Mouse (Mus musculus) mature B cell (primary cell): ENCODE measurements around the gene Tmem201.

Source experiments
- in situ Hi-C: fragments of 300-500 bp; cut with MboI; formaldehyde crosslinking; loops from 2 replicates; pipeline ENCODE4 v1.14.3; 2019

Gene Tmem201

DNA sequence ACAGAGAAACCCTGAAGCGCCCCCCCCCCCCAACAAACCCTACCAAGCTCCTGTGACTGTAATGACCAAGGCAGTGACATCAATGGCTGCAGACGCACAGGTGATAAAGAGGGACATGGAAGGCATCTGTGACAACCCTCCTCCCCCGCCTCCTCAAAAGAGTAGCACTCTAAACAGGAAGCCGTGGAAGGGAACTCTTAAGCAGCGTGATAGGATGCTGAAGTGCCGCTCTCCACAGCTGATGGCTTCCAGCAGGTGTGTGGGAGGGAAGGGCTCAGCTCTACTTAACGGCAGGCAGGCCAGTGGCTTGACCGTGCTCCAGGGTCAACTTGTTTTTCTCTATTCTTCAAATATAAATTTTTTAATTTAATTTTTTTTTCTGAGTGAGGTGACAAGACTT, 16.7 kb downstream of the Tmem201 start:
- in situ Hi-C loops, result no loop called here

DNA sequence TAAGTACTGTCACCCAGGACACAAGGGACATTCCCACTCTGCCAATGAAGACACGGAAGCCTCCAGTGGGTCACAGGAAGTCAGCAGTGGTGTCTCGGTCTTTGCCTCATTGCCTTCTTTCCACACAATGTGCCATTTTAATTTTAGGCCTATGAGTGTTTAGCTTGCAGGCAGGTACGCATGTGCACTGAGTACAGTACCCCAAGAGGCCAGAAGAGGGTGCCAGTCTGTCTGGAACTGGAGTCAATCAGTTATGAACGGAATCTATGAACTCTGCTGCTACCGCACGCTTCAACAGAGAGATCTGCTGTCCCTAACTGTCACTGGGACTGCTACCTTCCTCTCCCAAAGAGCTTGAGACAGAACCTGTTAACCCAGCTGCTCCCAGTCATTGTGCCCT, 18.2 kb downstream of the Tmem201 start:
- in situ Hi-C loops, result no loop called here

DNA sequence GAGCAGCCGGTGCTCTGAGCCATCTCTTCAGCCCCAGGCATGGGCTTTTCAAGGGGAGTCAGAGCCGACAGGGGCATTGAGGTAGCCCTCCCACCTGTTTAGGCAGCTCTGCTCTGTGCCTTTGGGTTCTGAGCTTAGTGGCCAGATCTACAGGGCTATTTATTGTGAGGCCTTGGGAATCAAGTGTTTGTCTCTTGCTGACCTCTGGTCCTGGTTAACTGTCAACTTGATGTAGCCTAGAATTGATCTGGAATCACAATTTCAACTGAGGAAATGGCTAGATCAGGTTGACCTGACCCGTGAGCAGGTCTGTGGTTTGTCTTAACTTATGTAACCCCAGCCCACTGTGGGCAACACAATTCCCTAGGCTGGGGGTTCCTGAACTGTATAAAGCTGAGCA, 23.3 kb downstream of the Tmem201 start:
- in situ Hi-C loops, result loop anchor here (5.0 kb wide), 1 partner anchor 62 kb away; no protein-coding TSS in a partner anchor

DNA sequence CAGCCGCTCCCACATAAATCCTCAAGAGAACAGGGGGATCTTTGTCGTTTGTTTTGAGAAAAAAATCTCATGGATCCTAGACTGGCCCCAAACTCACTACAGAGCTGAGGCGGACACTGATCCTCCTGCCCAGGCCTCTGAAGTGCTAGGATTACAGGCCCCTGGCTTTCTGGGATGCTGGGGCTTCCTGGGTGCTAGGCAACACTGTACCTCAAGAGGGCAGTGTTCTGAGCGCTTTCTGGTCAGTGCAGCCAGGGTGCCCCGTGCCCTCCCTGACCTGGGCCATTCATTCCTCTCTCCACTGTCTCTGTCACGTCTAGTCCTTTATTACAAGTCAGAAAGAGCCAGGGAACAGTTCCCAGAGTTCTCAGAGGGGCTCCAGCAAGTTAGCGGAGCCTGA, 25.9 kb downstream of the Tmem201 start:
- in situ Hi-C loops, result loop anchor here (5.0 kb wide), 1 partner anchor 60 kb away; no protein-coding TSS in a partner anchor

DNA sequence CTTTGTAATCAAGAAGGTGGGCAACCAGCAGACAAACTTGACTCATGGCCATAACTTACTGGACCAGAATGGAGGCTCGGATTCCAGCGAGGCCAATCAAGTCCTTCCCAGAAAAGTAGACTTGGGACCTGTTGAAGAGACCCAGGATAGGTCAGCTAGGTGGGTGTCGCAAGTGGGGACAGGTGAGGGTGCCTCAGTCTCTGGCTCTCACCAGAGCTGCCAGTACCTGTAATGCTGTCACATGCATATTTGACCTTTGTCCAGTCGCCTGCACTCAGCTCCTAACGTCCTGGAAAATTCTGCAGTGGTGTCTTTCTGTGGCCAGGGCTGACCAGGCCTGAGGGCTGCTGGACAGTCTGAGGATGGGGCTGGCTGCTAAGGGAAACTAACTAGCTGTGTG, 26.4 kb downstream of the Tmem201 start:
- in situ Hi-C loops, result loop anchor here (5.0 kb wide), 1 partner anchor 59 kb away; no protein-coding TSS in a partner anchor

DNA sequence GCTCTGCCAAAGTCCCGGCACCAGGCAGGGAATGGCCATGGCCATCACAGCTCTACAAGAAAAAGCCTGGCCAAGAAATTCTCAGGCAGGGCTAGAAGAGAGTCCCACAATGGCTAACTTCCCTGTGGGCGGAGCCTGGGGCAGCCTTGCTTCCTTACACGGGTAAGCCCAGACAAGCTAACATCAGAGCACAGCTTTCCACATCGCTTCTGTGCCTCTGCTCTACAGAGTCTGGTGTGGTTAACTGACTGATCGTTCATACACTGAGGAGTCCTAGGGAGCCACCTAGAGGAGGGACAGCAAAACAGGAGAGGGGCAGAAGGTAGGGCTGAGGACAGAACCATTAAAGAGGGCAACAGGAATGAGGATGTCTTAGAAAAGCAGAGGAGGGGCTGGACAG, 27.3 kb downstream of the Tmem201 start:
- in situ Hi-C loops, result loop anchor here (5.0 kb wide), 1 partner anchor 58 kb away; no protein-coding TSS in a partner anchor

DNA sequence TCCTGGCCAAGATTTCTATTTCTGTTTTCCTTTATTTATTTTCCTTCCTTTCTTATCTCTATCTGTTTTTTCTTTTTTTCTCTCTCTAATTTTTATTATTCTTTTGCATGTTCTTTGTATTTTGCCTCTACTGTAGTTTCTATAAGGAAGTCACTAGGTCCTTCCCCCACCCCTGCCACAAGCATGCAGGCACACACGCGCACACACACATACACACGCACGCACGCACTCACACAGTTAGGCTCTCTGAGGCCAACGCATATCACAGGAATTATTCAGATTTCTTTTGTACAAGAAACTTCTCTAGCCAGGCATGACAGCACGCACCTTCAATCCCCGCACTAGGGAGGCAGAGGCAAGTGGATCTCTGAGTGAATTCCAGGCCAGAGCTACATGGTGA, 31.9 kb downstream of the Tmem201 start:
- in situ Hi-C loops, result no loop called here

DNA sequence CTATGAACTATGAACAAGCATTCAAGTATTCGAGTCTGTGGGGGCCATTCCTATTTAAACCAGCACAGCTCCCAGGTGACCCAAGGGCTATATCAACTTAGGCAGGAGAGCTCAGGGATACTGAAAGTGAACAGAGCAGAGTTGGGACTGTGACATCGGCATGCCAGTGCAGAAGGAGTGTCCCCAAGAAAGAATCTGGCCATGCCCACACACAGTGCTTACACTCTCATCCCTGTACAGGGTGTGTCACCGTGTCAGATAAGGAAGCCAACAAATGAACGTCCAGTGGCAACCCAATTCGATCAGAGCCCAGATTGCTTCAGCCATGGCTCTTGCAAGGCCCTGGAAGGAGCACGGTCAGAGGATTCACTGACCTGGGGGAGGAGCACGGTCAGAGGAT, 32.5 kb downstream of the Tmem201 start:
- in situ Hi-C loops, result no loop called here

DNA sequence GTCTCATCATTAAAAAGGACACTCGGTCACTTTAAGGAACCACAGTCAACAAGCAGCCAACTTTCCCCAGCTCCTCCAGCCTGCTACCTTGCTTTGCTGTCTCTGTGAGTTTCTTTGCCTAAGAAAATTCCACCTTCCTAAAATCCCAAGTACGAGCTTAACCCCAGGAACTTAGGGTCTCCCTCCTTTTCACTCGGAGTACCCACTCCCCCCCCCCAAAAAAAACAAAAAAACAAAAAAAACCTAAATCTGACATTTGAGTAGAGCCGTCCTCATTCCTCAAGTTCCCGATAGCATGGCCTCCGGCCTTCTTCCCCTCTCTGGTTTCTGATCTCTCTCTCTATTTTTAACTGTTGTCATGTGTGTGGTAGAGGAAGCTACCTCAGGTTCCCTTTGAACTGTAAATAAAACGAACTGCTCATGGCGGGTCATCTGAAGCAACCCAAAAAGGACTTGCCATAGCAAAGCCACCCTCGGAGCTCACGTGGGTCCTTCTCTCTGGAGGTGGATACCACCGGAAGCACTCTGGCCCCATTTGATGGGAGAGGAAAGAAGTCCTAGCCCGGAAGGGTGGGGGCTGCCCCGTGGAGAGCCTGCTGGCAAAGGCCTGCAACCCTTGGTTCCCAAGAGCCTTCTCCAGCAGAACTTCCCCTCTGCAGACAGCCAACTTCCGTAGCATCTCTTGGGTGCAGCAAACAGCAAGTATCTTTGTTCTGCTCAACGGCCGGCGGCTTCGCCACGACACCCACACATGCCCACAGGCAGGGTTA, 35.4 kb downstream of the Tmem201 start, which contains the start of gene Pik3cd:
Gene Pik3cd, minus strand, starts transcription at position 362 of the 770 bp plus-strand sequence.
- in situ Hi-C loops, result no loop called here

DNA sequence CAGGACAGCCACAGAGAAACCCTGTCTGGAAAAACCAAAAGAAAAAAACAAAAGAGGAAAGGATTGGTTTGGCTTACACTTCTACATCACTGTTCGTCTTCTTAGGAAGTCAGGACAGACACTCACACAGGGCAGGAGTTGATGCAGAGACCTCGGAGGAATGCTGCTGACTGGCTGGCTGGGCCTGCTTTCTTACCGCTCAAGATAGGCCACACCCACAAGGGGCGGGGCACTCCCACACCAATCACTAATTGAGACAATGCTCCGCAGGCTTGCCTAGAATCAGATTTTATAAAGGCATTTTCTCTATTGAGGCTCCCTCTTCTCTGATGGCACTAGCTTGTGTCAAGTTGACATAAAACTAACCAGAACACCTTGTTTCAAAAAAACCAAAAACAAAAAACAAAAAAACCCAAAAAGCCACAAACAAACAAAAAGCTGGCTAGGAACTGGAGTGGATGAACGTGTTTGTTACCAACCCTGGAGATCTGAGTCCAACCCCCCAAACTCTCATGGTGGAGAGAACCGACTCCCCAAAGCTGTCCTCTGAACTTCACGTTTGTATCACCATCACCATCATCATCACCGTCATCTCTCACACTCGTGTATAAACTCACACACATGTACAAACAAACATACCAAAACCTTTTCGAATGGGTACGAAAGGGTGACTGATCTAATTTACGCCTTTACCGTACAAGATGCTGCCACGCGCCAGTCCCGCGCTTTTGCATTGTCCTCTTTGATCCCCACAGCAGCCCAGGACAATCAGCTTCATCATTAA, 36.2 kb downstream of the Tmem201 start:
- in situ Hi-C loops, result no loop called here

DNA sequence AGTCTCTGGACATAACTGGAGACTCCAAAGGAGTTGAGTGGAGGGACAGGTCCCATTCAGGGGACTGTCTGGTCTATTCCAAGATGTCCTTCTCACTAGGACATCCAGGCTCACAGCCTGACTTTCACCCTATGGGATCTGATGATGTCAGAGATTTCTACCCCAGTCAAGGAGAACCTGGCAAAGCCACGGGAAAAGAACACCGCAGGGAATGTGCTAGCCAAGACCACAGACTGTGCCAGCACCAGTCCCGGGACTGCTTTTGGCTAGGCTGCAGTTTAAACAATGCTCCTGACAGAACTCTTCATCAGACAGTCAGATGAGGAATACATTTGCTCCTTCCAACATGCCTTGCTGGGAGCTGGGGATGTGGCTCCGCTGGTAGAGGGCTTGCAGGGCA, 37.9 kb downstream of the Tmem201 start:
- in situ Hi-C loops, result no loop called here

DNA sequence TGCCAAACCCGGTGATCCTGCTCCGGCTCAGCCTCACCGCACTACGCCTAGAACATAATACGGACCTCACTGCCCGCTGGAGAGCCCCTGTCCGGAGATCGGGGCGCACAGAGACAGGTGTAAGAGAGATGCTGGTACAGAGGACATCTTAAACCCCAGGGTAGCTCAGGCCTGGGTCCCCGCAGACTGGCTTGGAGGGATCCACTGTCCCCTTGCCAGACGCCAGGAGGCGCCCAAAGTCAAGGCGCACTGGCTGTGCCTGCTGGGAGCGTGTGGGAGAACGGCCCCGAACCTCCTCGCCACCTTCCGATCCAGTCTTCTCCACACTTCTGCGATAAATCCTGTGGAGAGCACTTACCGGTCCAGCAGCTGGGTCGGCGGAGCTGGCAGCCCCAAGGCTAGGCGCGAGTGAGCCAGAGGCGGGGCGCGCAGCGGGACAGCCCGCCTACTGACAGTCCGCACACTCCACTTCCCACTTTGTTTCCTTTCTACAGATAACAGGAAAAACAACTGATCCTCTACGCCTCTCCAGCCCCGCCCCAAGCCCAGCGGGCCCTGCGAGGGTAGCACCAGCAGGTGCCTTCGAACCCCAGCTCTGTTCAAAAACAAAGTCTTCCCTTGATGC, 39.5 kb downstream of the Tmem201 start:
- in situ Hi-C loops, result no loop called here

DNA sequence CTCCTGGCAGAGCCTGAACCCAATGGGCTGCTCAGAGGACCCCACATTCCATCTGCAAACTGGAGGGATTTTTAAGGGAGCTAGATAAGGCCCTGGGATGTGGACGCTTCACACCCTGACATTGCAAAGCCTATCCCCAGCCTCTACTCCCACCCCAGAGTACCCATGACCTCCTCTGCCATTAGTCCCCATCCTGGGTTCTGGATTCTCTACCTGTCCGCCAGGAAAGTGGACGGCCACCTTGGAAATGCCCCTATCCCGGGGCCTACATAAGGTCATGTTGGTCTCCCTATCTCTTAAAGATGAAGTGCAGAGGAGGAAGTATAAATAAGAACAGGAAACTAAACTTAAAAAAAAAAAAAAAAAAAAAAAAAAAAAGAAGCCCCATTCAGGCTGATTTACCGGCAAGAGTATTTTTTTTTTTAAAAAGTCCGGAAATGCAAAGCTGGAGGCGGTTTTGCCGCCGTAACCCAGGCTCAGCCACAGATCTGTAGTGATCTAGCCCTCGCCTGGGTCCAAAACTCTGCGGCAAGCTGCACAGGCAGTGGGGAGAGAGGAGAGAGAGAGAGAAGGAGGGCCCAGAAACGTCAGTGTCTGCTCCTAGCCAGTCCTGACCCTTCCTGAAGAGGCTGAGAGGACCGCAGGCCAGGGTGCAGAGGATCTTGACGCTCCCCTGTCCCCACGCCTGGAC, 40.2 kb downstream of the Tmem201 start:
- in situ Hi-C loops, result no loop called here

DNA sequence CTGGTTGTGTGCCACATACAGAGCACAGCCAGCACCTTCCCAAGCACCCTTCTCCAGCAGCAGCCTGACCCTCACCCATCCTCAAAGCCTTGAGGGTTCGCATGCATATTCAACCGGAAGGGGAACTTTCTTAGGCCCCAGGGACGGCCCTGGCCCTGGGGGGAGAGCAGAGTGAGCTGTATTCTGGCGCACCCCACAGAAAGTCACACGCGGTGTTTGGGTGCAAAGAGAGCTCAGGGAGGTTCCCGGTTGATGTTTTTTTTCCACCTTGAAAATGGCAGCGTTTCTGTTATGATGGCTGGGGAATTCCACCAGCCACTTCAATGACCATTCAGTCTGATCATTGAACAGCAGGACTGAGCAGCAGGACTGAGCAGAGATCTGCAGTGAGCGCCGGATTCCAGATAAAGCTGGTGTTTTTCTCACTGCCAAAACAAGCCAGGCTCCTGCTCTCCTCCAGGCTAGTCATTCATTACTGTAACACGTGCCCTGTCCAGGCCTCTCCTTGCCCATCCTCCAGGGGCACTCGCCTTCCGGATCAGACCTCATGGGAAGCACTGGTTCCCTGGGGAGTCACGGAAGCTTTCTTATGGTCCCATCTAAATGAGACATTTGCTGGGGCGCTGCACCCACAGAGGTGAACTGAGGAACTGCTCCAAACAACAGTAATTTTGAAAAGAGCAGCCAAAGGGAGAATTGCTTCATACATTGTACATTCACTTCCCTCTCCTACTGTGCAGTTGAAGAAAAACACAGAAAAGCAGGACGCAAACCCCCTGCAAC, 41.5 kb downstream of the Tmem201 start:
- in situ Hi-C loops, result no loop called here

DNA sequence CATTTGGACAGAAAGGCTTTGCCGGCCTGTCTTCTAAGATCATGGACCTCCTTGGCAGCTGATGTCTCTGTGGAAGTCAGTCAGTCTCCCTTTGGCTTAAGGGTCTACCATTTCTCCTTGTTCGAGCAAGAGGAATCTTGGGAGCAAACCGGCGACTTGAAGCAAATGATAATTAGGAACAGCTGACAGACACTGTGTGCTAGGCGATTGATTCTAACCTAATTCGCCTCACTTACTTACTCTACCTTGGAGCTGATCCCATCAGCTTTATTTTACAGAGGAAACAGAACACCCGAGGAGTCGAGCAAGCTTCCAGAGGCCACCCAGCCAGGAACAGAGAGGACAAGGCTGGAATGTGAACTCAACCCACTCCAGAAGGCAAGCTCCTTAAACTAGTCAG, 46.5 kb downstream of the Tmem201 start:
- in situ Hi-C loops, result no loop called here

DNA sequence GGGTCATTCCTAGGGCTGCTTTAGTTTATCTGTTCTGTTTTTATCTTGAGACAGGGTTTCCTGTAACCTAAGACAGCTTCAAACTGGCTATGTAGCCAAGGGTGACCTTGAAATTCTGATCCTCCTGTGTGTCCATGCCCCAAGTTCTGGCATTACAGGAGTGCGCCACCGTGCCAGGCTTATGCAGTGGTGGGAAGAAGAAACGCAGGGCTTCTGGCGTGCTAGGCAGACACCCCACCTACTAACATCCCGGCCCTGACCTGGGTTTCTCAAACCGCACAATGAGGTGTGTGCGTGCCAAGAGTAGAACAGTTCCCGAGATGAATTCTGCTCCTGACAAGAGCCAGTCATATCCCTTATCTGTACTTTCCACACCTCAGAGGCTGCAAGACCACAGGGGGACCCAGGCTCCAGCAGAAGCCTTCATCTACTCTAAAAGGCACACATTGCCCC, 47.0 kb downstream of the Tmem201 start:
- in situ Hi-C loops, result no loop called here

DNA sequence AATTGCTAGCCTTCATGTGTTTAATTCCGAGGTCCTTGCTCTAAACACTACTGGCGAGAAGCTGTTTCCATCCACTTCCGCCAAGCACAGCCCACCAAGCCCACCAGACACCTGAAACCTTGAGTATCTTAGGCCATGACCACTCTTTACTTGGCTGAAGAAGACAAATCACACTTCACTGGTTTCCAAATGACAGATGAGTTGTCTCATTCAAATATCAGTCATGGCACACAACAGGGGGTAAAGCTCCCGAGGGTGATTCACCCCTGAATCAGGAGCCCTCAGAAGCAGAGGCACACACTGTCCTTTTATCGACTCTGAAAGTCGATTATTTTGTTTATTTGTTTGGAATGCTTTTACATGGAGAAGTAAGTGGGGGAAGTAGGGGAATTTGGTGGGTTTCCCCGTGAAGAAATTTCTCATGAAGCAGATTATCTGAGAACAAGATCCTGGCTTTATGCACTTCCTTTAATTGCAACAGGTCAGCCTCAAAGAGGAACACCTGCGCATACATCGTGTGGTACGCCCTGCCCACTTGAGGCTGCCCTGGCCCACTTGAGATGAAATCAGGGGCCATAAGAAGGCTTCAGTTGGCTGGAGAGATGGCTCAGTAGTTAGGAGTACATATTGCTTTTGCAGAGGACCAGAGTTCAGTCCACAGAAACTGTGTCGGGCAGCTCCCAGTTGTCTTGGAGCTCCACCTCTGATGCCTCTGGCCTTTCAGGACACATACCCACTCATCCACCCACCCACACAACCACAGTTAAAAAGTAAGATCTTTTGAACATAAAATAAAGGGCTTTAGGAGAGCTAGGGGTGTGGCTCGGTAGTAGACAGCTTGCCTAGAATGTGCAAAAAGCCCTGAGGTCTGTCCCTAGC, 47.8 kb downstream of the Tmem201 start:
- in situ Hi-C loops, result no loop called here

DNA sequence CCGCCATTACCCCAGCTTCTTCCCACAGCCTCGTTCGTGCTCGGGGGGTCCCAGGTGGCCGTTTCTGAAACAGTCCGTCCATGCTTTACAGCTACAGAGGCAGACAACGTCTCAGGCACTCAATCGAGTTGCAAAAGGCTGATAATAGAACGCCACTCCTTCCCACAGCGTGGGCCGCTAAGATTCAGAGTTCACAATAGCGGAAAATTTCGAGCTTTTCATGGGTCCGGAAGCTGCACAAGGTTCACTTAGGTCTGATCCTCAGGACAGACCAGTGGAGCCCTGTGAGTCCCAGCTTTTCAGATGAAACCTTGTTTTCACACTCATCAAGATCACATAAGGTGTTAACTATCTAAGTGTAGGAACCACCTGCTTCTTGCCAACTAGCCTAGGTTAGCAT, 49.0 kb downstream of the Tmem201 start:
- in situ Hi-C loops, result no loop called here

DNA sequence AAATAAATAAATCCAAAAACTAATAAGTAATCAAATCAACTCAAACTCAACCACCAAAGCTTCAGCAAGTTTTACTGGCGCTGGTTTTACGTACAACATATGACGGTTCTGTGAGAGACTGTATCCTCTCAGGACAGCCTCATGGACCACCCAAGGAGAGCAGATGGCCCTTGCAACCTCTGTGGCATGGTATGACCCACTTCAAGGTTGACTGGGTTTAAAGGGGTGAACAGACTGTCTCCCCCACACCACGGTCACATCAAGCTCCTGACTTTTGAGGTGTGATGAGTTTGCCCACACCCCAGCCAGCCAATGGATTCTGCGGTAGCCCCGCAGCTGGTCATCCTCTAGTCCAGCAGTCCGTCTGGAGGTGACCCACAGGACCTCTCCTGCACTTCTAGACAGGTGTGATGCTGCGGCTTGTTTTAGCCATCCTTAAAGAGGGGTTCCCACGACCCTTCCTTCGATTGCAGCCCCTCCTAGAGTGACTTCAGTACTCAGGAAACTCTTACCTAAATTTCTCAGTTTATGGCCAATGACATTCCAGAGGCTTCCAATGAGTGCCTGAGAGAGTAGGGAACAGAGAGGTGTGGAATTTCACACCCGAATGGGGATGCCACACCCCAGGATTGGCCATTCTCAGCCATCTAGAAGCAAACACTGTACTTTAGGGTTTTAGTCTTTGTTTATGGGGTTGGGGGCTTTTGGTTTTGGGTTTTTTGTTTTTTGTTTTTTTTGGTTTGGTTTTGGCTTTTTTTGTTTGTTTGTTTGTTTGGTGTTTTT, 52.8 kb downstream of the Tmem201 start:
- in situ Hi-C loops, result no loop called here
